Mouse (Mus musculus) urinary bladder, postnatal 14 days (tissue): ENCODE measurements around the gene 2410015M20Rik.

ENCODE experiments used
- DNase-seq: peaks from one replicate; pipeline ENCODE4 v3.0.0; 2021; ENCODE audit warnings: low spot score

2410015M20Rik gene

DNA sequence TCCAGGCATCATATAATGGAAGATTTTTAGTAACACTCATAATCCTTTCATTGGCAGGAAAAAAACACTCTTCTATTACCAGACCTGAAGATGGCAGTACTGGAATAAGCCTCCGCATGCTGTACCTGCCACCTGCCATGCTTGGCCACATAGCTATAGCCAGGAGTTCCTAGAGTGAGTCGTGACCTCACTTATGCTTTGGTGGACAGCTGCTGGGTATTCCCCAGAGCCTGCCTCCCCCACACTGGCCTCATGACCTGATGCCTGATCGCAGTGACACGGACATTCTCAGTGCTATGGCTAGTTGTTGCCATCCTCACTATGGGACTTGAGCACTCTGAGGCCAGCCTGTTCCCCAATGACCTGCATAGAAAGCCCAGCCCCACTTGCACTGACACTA lies 39.3 kb downstream of the 2410015M20Rik start:
- DNase-seq = no peak

DNA sequence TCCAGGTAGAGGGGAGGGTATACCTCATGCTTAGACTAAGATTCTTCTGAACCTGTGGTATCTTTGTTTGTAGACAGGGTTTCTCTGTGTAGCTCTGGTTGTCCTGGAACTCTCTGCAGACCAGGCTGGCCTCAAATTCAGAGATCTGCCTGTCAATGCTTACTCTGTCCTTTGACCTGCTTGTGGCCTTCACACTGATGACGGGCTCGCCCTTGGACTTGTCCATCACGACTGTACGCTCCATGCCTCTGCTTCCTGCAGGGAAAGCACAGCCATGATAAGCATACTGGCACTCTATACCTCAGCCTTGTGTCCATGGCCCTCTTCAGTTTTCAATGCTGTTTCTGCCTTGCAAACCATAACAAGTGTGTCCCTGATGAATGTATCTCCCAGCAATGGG lies 42.2 kb downstream of the 2410015M20Rik start:
- no peak for DNase-seq

GRCm38 (mm10) chr17:56566918-56567317 lies 42.7 kb downstream of the 2410015M20Rik start:
- no peak for DNase-seq

GRCm38 (mm10) chr17:56566293-56566692 lies 43.3 kb downstream of the 2410015M20Rik start:
- no peak for DNase-seq

GRCm38 (mm10) chr17:56561866-56562265 lies 47.7 kb downstream of the 2410015M20Rik start:
- DNase-seq = no peak

DNA sequence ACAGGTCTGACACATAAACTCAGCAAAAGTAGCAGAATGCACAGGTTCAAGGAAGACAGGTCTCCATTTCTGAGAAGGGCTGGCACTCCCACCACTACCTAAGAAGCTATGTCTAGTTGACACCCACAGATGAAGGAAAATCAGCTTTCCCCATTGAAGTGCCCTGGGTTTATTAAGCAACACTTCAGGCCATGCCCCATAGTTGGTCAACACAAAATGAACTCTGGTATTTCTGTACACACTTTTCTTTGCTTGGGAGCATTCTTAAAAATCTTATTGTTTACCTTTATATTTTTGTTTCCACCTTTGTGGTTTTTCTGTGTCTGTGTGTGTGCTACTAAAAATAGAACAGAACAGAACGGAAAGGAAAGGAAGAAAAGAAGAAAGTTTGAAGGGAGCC lies 49.4 kb downstream of the 2410015M20Rik start:
- no peak for DNase-seq

- DNase-seq = no peak
Observed at GRCm38 (mm10) chr17:56559386-56559785, 50.2 kb downstream of the 2410015M20Rik start.

GRCm38 (mm10) chr17:56558448-56558847 lies 51.1 kb downstream of the 2410015M20Rik start:
- peak; percentile 58 for DNase-seq
